Mouse (Mus musculus): ENCODE measurements around the gene Amd1.

GRCm38 (mm10) chr10:40302140-40302985 lies at the start of gene Amd1:
- TF ChIP-seq CTCF (IDR thresholded peaks at IDR 0.05) (no peak), EP300 (IDR thresholded peaks at IDR 0.05) (no peak)
